Mouse (Mus musculus): ENCODE measurements around the gene Cyp26b1.
"Not testable (repeated sequence)": the region's sequence is repeated elsewhere in the genome, so short reads cannot be mapped to it uniquely, and the experiment has no call there.

The Cyp26b1 gene

DNA sequence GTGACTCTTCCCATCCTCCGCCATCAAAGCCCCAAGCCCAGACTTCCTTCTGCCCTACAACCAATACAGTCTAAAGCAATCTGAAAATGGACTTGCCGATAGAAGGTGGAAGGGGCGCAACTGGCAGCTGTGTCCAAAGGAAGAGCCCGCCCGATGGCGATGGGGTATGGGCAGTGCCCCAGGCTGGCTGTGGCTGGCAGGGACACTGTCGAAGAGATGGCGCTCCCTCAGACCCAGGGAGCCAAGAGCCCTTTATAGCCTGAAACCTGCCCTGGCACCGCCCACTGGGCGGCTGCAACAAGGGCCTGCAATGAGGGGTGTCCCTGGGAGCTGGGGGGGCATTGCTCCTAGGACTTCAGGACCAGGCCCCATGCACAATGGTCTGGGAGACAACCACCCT, at the start of gene Cyp26b1:
Gene Cyp26b1, minus strand, starts transcription at position 216 of the 400 bp plus-strand sequence.
- no peak for DNase-seq (ENCODE audit: low read depth, low spot score)

GRCm38 (mm10) chr6:84641062-84641431, 47.3 kb upstream of the Cyp26b1 start:
- DNase-seq (ENCODE audit: low read depth, low spot score) = no peak

DNA sequence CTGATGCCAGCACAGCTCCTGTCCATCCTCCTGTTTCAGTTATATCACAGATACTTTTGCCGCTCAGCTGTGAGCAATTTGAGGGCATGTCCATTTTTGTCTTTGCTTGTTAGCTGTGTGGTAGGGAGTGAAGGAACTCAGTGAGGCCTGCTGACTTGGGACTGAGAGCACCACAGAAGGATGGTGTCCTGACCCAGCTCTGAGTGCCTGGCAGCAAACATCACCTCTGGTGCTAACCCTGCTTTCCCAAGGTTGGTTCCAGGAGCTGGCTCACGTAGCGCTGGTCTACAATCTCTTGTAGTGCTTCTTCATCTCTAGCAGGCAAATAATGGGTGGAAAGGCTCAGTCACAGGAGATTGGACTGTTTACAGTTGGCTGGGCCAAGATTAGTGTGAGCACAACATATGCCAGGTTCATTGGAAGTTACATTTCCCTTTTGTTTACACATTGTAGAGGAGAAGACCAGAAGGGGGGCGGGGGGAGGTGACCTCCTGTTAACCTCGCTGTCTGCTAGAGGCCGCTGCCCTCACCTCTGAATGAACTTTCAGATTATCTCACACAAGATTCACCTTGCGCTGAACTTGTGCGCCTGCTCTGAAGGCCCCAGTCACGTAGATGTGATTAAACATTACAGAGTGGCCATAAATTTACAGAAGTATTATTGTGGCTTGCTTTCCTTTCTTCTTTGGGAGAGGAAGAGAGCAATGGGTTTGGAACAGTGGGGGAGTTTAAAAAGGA, 46.8 kb upstream of the Cyp26b1 start:
- peak; percentile 47 for DNase-seq (ENCODE audit: low read depth, low spot score)

GRCm38 (mm10) chr6:84638206-84638605, 44.5 kb upstream of the Cyp26b1 start:
- no peak for DNase-seq (ENCODE audit: low read depth, low spot score)

GRCm38 (mm10) chr6:84631588-84631987, 37.9 kb upstream of the Cyp26b1 start:
- DNase-seq (ENCODE audit: low read depth, low spot score) = no peak

DNA sequence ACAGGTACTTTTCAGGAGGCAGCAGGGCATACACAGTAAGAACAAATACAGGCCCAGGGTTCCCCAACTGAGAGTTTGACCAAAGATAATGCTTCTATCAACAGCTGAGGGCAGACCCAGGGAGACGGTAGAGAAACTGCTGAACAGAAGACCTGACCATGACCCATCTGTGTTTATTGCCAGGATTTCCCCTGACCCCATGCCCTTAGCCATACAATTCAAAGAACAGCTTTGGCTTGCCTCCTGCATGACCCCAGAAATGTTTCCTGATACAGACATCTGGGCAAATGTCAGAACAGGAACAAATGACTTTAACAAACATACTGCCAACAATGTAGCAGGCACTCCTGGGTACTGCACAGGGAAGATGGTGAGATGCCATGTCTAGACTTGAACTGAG, 36.6 kb upstream of the Cyp26b1 start:
- no peak for DNase-seq (ENCODE audit: low read depth, low spot score)

DNA sequence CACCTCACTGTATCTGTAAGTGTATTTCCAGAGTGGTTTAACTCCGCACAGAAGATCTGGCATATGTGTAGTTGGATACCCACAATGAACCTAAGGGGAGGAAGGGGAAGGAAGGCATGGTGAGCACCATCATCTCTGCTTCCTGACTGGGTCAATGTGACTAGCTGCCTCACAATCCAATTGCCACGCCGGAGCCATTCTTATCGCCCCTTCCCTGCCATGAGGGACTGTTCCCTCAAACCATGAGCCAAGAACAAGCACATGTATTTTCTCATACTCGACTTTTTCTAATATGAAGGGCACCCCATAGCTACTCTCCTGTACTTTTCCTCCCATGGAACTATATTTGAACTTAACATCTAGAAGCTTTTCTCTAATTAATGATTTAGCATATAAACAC, 35.1 kb upstream of the Cyp26b1 start:
- no peak for DNase-seq (ENCODE audit: low read depth, low spot score)

DNA sequence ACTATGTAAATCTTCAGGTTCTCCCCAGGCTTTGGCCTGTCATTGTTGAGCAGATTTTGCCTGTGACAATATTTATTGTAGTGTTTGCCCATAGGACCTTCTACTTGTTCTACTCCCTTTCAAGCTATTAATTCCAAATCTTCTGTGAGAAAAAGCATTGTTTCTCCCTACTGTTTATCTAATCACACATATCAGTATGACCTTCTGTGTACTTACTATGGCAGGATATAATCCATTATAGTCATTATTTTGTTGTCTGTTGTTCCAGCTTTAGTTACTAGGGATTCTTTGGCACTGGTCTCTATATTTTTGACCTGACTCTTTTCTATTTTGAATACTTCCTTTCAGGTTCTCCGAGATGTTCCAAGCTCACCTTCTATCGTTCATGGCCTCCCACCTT, 32.7 kb upstream of the Cyp26b1 start:
- no peak for DNase-seq (ENCODE audit: low read depth, low spot score)

- no peak for DNase-seq (ENCODE audit: low read depth, low spot score)
Measured at GRCm38 (mm10) chr6:84619166-84619565, 25.5 kb upstream of the Cyp26b1 start.

DNA sequence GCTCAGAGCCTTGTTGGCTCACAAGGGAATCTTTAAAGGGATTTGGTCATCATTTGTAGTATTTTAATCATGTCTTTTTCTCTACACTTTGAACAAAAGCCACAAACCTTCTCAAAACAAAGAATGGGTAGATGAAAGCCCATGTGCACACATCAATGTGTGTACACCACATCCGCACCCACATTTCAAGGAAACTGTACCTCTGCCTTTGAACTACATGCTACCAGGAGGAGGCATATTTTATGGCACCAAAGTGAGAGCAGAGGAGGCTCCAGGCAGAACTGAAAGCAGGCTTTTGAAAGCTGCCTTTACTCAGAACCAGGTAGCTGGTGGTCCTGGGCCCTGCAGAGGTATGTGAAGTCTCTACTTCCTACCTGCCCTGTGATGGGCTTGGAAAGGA, 23.3 kb upstream of the Cyp26b1 start:
- peak; percentile 77 for DNase-seq (ENCODE audit: low read depth, low spot score)

DNA sequence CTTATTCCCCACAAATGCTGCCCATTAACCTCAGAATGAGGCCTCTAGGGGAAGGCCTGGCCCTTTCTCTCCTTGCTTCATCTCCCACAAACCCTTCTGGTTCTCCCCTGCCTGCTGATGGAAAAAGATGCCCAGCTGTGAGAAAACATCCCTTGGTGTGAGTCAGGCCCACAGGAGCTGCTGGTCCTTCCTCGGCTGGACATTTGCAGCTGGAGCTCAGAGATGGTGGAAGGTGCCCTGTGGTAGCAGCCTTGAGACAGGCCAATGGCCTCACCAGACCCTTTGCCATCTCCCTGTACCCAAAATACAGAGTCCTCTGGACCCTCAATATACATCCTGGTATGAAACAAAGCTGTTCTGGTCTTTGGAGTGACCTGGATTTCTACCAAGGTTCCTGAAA, 22.9 kb upstream of the Cyp26b1 start:
- DNase-seq (ENCODE audit: low read depth, low spot score) = no peak

- no peak for DNase-seq (ENCODE audit: low read depth, low spot score)
Measured at GRCm38 (mm10) chr6:84613561-84613960, 19.9 kb upstream of the Cyp26b1 start.

GRCm38 (mm10) chr6:84601136-84601889, 7.6 kb upstream of the Cyp26b1 start:
- DNase-seq (ENCODE audit: low read depth, low spot score) = no peak

DNA sequence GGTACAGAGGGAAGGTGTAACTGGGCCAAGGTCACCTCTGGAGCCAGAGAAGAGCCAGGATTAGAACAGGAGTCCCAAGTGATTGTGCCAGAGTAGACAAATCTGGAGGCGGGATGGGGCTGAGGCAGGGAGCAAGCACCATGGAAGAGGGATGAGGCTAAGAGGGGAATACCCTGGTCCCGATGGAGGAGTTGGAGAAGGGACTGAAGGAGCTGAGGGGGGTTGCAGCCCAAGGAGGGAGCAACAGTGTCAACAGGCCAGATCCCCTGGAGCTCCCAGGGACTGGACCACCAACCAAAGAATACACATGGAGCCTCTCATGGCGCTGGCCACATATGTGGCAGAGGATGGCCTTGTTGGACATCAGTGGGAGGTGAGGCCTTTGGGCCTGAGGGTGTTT, 5.6 kb upstream of the Cyp26b1 start:
- not testable (repeated sequence) for DNase-seq (ENCODE audit: low read depth, low spot score)

- no peak for DNase-seq (ENCODE audit: low read depth, low spot score)
Measured at GRCm38 (mm10) chr6:84598725-84599124, 5.0 kb upstream of the Cyp26b1 start.

GRCm38 (mm10) chr6:84594626-84595025, 918 bp upstream of the Cyp26b1 start:
- DNase-seq (ENCODE audit: low read depth, low spot score) = no peak

GRCm38 (mm10) chr6:84590961-84591745, 2.6 kb downstream of the Cyp26b1 start:
- no peak for DNase-seq (ENCODE audit: low read depth, low spot score)

DNA sequence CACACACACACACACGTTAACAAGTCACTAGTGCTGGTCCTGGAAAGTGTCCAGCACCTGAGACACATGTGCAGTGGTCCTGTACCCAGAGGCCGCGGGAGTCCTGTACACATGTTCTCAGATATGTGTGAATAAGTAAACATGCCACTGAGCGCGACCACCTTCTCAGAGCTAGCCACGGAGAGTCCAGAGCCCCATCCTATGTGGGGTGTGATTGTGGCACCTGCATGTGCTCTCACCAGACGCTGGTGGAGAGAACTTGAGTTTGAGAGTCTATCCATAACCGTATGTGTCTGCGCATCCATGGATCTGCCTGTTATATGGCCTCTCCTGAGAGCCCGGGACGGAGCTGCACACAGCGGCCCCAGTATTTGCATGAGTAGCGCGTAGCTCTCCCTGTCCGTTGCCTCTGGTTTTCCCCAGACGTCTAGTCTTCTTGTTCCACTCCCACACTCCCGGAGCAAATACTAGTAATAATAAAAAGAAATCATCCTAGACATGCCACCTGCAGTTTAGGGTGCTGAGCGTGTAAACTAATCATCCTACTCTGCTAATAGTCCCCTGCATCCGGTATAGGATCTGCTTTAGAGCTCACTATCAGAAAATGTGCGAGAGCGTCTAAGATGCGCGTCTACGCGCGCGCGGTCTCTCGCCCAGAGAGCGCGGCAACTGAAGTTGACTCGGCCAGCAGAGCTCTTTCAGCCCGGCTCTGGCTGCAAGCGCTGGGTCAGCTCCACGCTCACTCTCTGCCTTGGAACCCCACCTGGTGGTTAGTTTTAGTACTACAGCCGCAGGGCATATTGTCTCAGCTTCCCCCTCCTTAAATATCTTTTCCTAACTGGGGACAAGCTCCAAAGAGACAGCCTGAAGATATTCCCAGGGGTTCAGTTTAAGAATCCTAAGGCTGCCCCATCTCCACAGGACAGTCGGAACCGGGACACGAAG, 3.7 kb downstream of the Cyp26b1 start:
- peak; percentile 79 for DNase-seq (ENCODE audit: low read depth, low spot score)

DNA sequence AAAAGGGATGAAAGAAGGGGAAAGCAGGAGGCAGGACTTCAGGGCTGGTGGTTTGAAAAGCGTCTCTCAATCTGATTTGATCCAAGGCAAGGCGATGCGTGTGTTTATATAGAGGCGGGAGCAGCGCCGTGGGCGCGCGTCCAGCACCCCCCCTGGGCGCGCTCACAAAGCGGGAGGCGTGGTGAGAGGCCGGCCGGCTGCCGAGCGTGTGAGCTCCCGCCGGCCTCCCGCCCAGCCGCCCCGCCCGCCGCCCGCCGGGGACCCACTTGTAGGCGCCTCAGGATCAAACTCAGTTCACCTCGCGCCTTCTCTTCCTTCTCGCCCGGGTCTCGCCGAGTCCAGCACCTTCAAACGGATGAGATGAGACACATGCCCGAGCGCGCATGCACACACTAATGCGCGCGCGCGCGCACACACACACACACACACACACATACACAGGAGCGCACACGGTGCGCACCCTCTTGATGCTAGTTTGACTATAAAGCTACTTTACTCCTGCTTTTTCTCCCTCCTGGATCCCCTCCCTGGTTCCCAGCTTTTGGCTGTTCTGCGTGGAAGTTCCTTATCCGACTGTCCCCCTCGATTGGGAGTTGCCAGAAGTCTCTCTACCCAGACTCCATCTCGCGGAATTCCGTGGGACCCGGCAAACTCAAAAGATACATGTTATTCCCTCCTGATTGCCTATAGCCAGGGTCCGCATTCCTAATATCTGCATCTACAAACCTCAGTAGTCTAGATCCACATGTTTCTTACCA, 4.6 kb downstream of the Cyp26b1 start:
- peak; percentile 40 for DNase-seq (ENCODE audit: low read depth, low spot score)

GRCm38 (mm10) chr6:84588221-84588894, 5.3 kb downstream of the Cyp26b1 start:
- DNase-seq (ENCODE audit: low read depth, low spot score) = peak; percentile 22

All from CD4-positive, CD25-positive, alpha-beta regulatory T cell, adult 2 months (primary cell).